Mouse (Mus musculus) olfactory bulb, adult 2 months (tissue): ENCODE data around the gene Armcx4. TPM values are rescaled to one million over a fixed set of nuclear protein-coding genes. Genes with fewer than 3 reads are reported as not detected.

ENCODE experiments used
- H3K27ac ChIP-seq: fragments of 200-500 bp; 2 replicates; pipeline ENCODE4 v1.5.1; 2012; ENCODE audit warnings: low read depth, low read length; ENCODE audit not compliant: insufficient read depth
- H3K4me1 ChIP-seq: fragments of 200-500 bp; 2 replicates; pipeline ENCODE4 v1.6.1; 2012; ENCODE audit warnings: low read length; ENCODE audit not compliant: control insufficient read depth, insufficient read depth
- H3K4me3 ChIP-seq: fragments of 200-500 bp; 2 replicates; pipeline ENCODE4 v1.5.1; 2012; ENCODE audit warnings: mild to moderate bottlenecking, low read depth, low read length, moderate library complexity; ENCODE audit not compliant: insufficient read depth
- CTCF ChIP-seq: fragments of 200-500 bp; IDR thresholded peaks from 2 replicates; pipeline ENCODE4 v1.5.1; 2012; ENCODE audit warnings: low read depth, mild to moderate bottlenecking, low read length, moderate library complexity; ENCODE audit not compliant: insufficient read depth
- POLR2A ChIP-seq: fragments of 200-500 bp; IDR thresholded peaks from 2 replicates; pipeline ENCODE4 v1.6.1; 2012; ENCODE audit warnings: mild to moderate bottlenecking, low read depth, low read length, moderate library complexity; ENCODE audit not compliant: insufficient read depth
- WGBS: fragments of 180-500 bp; shearing (Covaris S2); methylation state at CpG from one replicate; pipeline ENCODE4 v1.1.7; 2018; 5-methylcytosine and 5-hydroxymethylcytosine counted together
- polyA plus RNA-seq: library from polyadenylated mRNA; stranded (reverse); fragments of >200 nt; gene quantifications from 2 replicates; pipeline ENCODE4 v1.2.4, GENCODE M21; 2012; ENCODE audit warnings: low replicate concordance; ENCODE audit not compliant: missing spikeins, insufficient read depth, insufficient read length

Armcx4 gene
- polyA plus RNA-seq, 1 experiment, result not detected

DNA sequence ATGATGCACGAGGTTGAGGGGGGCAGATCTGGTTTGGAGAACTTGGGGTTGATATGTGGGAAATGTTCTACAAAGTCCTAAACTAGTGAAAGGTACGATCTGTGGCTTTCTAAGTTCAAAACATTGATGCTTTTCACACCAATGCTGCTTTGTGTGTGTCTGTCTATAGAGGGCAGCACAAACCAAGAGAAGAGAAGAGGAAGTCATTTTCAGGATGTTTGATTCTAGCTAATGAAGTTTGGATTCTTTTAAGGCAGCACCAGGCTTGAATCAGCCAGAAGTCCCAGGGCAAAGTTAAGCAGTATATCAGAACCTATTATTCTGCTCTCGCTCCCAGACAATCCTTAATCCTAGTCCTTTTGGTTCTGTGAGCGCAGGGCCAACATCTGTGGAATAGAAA lies 43.5 kb downstream of the Armcx4 start:
- 27% methylated on average over 4 of the region's 4 CpGs for WGBS
- Histone ChIP-seq H3K27ac (no peak overlapping the region), H3K4me1 (no peaks in the 10 kb centered on the region), H3K4me3 (no peak overlapping the region)
- TF ChIP-seq CTCF, result no peak

DNA sequence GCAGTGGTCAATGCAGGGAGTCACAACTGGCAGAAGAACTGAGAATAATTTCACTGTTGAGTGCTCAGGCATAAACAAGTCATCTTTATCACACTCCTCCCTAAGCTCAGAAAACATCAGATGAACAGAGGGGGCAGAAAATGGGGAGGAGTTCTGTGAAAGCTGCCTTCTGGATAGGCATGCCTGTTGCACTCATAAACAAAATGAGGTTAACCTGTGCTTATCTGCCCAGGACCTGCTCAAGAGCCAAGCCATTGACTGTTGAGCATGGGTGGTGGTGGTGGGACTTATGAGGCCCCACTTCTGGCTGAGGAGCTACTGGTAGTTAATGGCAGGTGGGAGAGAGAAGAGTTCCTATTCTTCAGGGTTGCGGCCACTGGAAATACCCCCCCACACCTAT lies 51.5 kb downstream of the Armcx4 start:
- Histone ChIP-seq H3K4me3 (no peak overlapping the region), H3K4me1 (no peaks in the 10 kb centered on the region), H3K27ac (no peak overlapping the region)
- WGBS, result 100% methylated on average over 1 of the region's 1 CpGs
- TF ChIP-seq CTCF (no peak), POLR2A (no peak)

DNA sequence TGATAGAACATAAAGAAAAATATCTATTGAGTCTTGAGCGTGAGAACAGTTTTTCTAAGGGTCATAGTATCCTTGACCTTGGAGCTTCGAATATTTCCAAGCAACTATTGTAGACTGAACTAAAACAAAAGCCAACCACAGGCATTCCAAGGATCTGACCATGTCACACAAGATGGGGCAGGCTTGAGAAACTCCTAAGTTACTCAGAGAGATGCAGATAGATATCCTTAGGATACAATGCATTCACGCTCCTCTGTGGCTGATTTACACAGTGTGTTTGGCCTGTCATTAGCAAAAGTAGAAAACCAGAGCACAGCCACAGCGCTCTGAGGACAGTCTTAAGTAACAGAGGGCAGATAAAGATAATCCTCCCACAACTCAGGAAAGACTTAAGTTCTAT lies 52.8 kb downstream of the Armcx4 start:
- no peak overlapping the region for H3K27ac ChIP-seq
- H3K4me3 ChIP-seq, result no peak overlapping the region
- TF ChIP-seq POLR2A (no peak), CTCF (no peak)
- WGBS, result 78% methylated on average over 4 of the region's 4 CpGs
- H3K4me1 ChIP-seq, result no peaks in the 10 kb centered on the region

DNA sequence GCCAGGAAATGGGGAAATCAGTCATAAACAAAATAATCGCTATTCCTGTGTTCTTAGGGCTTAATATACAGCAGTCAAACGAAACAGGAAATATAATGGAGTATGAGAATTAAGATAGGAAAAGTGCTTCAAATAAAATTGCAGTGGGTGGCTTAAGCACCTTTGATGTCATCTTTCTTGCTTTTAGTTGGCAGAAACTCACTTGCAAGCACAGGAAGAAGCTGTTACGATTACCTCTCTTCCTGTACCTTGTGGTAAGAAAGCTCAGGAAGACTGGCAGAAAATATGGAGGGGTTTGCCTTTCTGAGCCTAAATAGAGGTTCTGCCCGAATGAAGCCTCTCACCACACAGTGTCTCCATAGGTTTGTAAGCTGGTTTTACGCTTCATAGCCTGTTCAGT lies 55.5 kb downstream of the Armcx4 start:
- H3K27ac ChIP-seq, result no peak overlapping the region
- H3K4me3 ChIP-seq, result no peak overlapping the region
- no peaks in the 10 kb centered on the region for H3K4me1 ChIP-seq
- TF ChIP-seq CTCF, result no peak
- no peak for TF ChIP-seq POLR2A
- WGBS, result 82% methylated on average over 5 of the region's 5 CpGs

Other genes starting within 250 kb of the Armcx4 start
- gene Taf7l, start 210.0 kb upstream of the Armcx4 start, polyA plus RNA-seq, result not detected in 2 replicates
- not detected in 2 replicates for gene Timm8a1, start 144.7 kb upstream of the Armcx4 start, polyA plus RNA-seq
- gene Btk, start 102.9 kb upstream of the Armcx4 start, polyA plus RNA-seq, result not detected in 2 replicates
- gene Rpl36a, start 100.9 kb upstream of the Armcx4 start, polyA plus RNA-seq, result not detected in 2 replicates
- not detected in 2 replicates for gene Gla, start 85.4 kb upstream of the Armcx4 start, polyA plus RNA-seq
- not detected in 2 replicates for gene Hnrnph2, start 85.3 kb upstream of the Armcx4 start, polyA plus RNA-seq
- not detected in 2 replicates for gene Armcx1, start 31.4 kb downstream of the Armcx4 start, polyA plus RNA-seq
- gene Armcx6, start 64.9 kb downstream of the Armcx4 start, polyA plus RNA-seq, result not detected in 2 replicates
- gene Armcx3, start 70.1 kb downstream of the Armcx4 start, polyA plus RNA-seq, result not detected in 2 replicates
- not detected in 2 replicates for gene Armcx2, start 122.7 kb downstream of the Armcx4 start, polyA plus RNA-seq